Mouse (Mus musculus) limb, embryonic 11.5 days (tissue): Measurements from ENCODE around the gene Opcml. TPM values are rescaled to one million over a fixed set of nuclear protein-coding genes. Genes with fewer than 3 reads are reported as not detected.

Experiments used
- ATAC-seq: fragments of 200-750 bp; cut with Nextera tagmentation; 2 replicates; pipeline ENCODE4 v1.8.0; 2017; ENCODE audit warnings: low read depth; ENCODE audit not compliant: insufficient number of reproducible peaks, low FRiP score, low TSS enrichment
- DNase-seq: peaks from one replicate; pipeline ENCODE4 v3.0.0-alpha.2; 2015; ENCODE audit warnings: low spot score
- H3K27ac ChIP-seq: fragments of 300-500 bp; sonication (generic); replicated peaks from 2 replicates; pipeline ENCODE4 v1.5.1; 2014; ENCODE audit warnings: low read depth, mild to moderate bottlenecking, low read length
- H3K27me3 ChIP-seq: fragments of 300-500 bp; sonication (generic); 2 replicates; pipeline ENCODE4 v1.6.1; 2014; ENCODE audit warnings: mild to moderate bottlenecking, low read length, mixed read lengths; ENCODE audit not compliant: control insufficient read depth, insufficient read depth
- H3K36me3 ChIP-seq: fragments of 300-500 bp; sonication (generic); 2 replicates; pipeline ENCODE4 v1.6.1; 2014; ENCODE audit warnings: mild to moderate bottlenecking, low read length, moderate library complexity, mixed read lengths; ENCODE audit not compliant: control insufficient read depth, insufficient read depth
- H3K4me1 ChIP-seq: fragments of 300-500 bp; sonication (generic); 2 replicates; pipeline ENCODE4 v1.6.1; 2014; ENCODE audit warnings: low read length, mixed read lengths; ENCODE audit not compliant: control insufficient read depth, insufficient read depth
- H3K4me2 ChIP-seq: fragments of 300-500 bp; sonication (generic); 2 replicates; pipeline ENCODE4 v1.6.1; 2014; ENCODE audit warnings: low read depth, mild to moderate bottlenecking, moderate library complexity; ENCODE audit not compliant: severe bottlenecking
- H3K4me3 ChIP-seq: fragments of 300-500 bp; sonication (generic); 2 replicates; pipeline ENCODE4 v1.5.1; 2014; ENCODE audit warnings: low read depth, low read length
- H3K9ac ChIP-seq: fragments of 300-500 bp; sonication (generic); 2 replicates; pipeline ENCODE4 v1.6.1; 2014; ENCODE audit warnings: mild to moderate bottlenecking, low read length
- H3K9me3 ChIP-seq: fragments of 300-500 bp; sonication (generic); 2 replicates; pipeline ENCODE4 v1.6.1; 2016; ENCODE audit warnings: low read length; ENCODE audit not compliant: control insufficient read depth
- WGBS: fragments of 180-500 bp; shearing (Covaris S2); extraction: QIAGEN DNeasy Blood & Tissue Kit; methylation state at CpG from one replicate; pipeline ENCODE4 v1.1.7; 2014; 5-methylcytosine and 5-hydroxymethylcytosine counted together
- polyA plus RNA-seq: library from polyadenylated mRNA; unstranded; fragments of >200 nt; fragmentation: Nextera tagmentation; extraction: Ambion mirVana; gene quantifications from 2 replicates; pipeline ENCODE4 v1.2.1, GENCODE M21; 2014

Gene Opcml
- polyA plus RNA-seq, 1 experiment from 2014 or later: 0.20 TPM

- H3K9ac ChIP-seq: no peak overlapping the region
- no peak overlapping the region for H3K27ac ChIP-seq
- no peak for ATAC-seq
- no peaks in the 10 kb centered on the region for H3K4me1 ChIP-seq
- H3K4me2 ChIP-seq: no peak overlapping the region
- 87% methylated on average over 7 of the region's 7 CpGs for WGBS
- H3K4me3 ChIP-seq: no peak overlapping the region
- no peaks in the 10 kb centered on the region for H3K9me3 ChIP-seq
- no peaks in the 10 kb centered on the region for H3K36me3 ChIP-seq
- H3K27me3 ChIP-seq: no peaks in the 10 kb centered on the region
- DNase-seq: no peak
These were observed 206.0 kb downstream of the Opcml start for GRCm38 (mm10) chr9:27996536-27996935.

- Histone ChIP-seq H3K27me3 (no peaks in the 10 kb centered on the region), H3K4me1 (no peaks in the 10 kb centered on the region), H3K9ac (no peak overlapping the region), H3K36me3 (no peaks in the 10 kb centered on the region), H3K9me3 (no peaks in the 10 kb centered on the region), H3K4me2 (no peak overlapping the region), H3K4me3 (no peak overlapping the region), H3K27ac (no peak overlapping the region)
- ATAC-seq (no peak), DNase-seq (no peak)
- 31% methylated on average over 4 of the region's 4 CpGs for WGBS
These were observed 208.2 kb downstream of the Opcml start for GRCm38 (mm10) chr9:27998767-27999166.

GRCm38 (mm10) chr9:28003131-28003530 is 212.6 kb downstream of the Opcml start:
- Histone ChIP-seq H3K4me2 (no peak overlapping the region), H3K4me1 (no peaks in the 10 kb centered on the region), H3K36me3 (no peaks in the 10 kb centered on the region), H3K9me3 (no peaks in the 10 kb centered on the region), H3K27ac (no peak overlapping the region), H3K4me3 (no peak overlapping the region), H3K27me3 (no peaks in the 10 kb centered on the region), H3K9ac (no peak overlapping the region)
- WGBS: 81% methylated on average over 3 of the region's 3 CpGs
- DNase-seq (no peak), ATAC-seq (no peak)

GRCm38 (mm10) chr9:28011483-28011882 is 220.9 kb downstream of the Opcml start:
- H3K36me3 ChIP-seq: no peaks in the 10 kb centered on the region
- ATAC-seq (no peak), DNase-seq (no peak)
- no peaks in the 10 kb centered on the region for H3K9me3 ChIP-seq
- H3K9ac ChIP-seq: no peak overlapping the region
- H3K4me2 ChIP-seq: no peak overlapping the region
- H3K27ac ChIP-seq: no peak overlapping the region
- no peaks in the 10 kb centered on the region for H3K4me1 ChIP-seq
- 54% methylated on average over 8 of the region's 8 CpGs for WGBS
- no peak overlapping the region for H3K4me3 ChIP-seq
- no peaks in the 10 kb centered on the region for H3K27me3 ChIP-seq

- no peaks in the 10 kb centered on the region for H3K36me3 ChIP-seq
- no peaks in the 10 kb centered on the region for H3K27me3 ChIP-seq
- no peak overlapping the region for H3K27ac ChIP-seq
- H3K4me3 ChIP-seq: no peak overlapping the region
- H3K9ac ChIP-seq: no peak overlapping the region
- no peaks in the 10 kb centered on the region for H3K4me1 ChIP-seq
- WGBS: 74% methylated on average over 7 of the region's 7 CpGs
- ATAC-seq: no peak
- no peaks in the 10 kb centered on the region for H3K9me3 ChIP-seq
- DNase-seq: no peak
- H3K4me2 ChIP-seq: no peak overlapping the region
These were observed 222.1 kb downstream of the Opcml start for GRCm38 (mm10) chr9:28012664-28013063.

- Histone ChIP-seq H3K27me3 (no peaks in the 10 kb centered on the region), H3K4me3 (no peak overlapping the region)
- 57% methylated on average over 3 of the region's 3 CpGs for WGBS
These were observed 222.6 kb downstream of the Opcml start for GRCm38 (mm10) chr9:28013192-28013591.

GRCm38 (mm10) chr9:28028156-28028555 is 237.6 kb downstream of the Opcml start:
- DNase-seq: no peak
- Histone ChIP-seq H3K9ac (no peak overlapping the region), H3K4me1 (no peaks in the 10 kb centered on the region), H3K27ac (no peak overlapping the region), H3K4me2 (no peak overlapping the region), H3K36me3 (no peaks in the 10 kb centered on the region), H3K27me3 (no peaks in the 10 kb centered on the region), H3K9me3 (no peaks in the 10 kb centered on the region), H3K4me3 (no peak overlapping the region)
- no peak for ATAC-seq
- 79% methylated on average over 5 of the region's 5 CpGs for WGBS

More at GRCm38 (mm10) chr9:28013192-28013591, 222.6 kb downstream of the Opcml start:
- Histone ChIP-seq H3K27ac (no peak overlapping the region), H3K9me3 (no peaks in the 10 kb centered on the region), H3K4me2 (no peak overlapping the region), H3K9ac (no peak overlapping the region), H3K36me3 (no peaks in the 10 kb centered on the region), H3K4me1 (no peaks in the 10 kb centered on the region)
- ATAC-seq (no peak), DNase-seq (no peak)

- 67% methylated on average over 7 of the region's 7 CpGs for WGBS
- no peaks in the 10 kb centered on the region for H3K9me3 ChIP-seq
- ATAC-seq: no peak
These were observed 238.3 kb downstream of the Opcml start for GRCm38 (mm10) chr9:28028788-28029393.

GRCm38 (mm10) chr9:28049157-28049556 is 258.6 kb downstream of the Opcml start:
- H3K27me3 ChIP-seq: no peaks in the 10 kb centered on the region
- ATAC-seq (no peak), DNase-seq (no peak)
- H3K4me1 ChIP-seq: no peaks in the 10 kb centered on the region
- H3K9me3 ChIP-seq: no peaks in the 10 kb centered on the region
- no peak overlapping the region for H3K27ac ChIP-seq
- no peak overlapping the region for H3K9ac ChIP-seq
- no peak overlapping the region for H3K4me3 ChIP-seq
- H3K36me3 ChIP-seq: no peaks in the 10 kb centered on the region
- 90% methylated on average over 2 of the region's 2 CpGs for WGBS
- no peak overlapping the region for H3K4me2 ChIP-seq

More at GRCm38 (mm10) chr9:28028788-28029393, 238.3 kb downstream of the Opcml start:
- Histone ChIP-seq H3K27ac (no peak overlapping the region), H3K4me1 (no peaks in the 10 kb centered on the region), H3K27me3 (no peaks in the 10 kb centered on the region), H3K36me3 (no peaks in the 10 kb centered on the region), H3K4me3 (no peak overlapping the region), H3K9ac (no peak overlapping the region), H3K4me2 (no peak overlapping the region)
- no peak for DNase-seq
